Mouse (Mus musculus) CH12.LX (cell line): ENCODE data around the gene Tcl1. TPM values are rescaled to one million over a fixed set of nuclear protein-coding genes. Genes with fewer than 3 reads are reported as not detected.

Experiments
- DNase-seq: peaks from one replicate; pipeline ENCODE4 v3.0.0-alpha.2; 2013; ENCODE audit errors: extremely low read depth
- H3K27ac ChIP-seq: 2 replicates; pipeline ENCODE4 v1.5.1; 2012; ENCODE audit warnings: low read depth, mild to moderate bottlenecking, control low read depth, moderate library complexity; ENCODE audit not compliant: insufficient read depth
- H3K27me3 ChIP-seq: replicated peaks from 2 replicates; pipeline ENCODE3; 2012; ENCODE audit warnings: inconsistent platforms
- H3K36me3 ChIP-seq, 2 experiments: replicated peaks in 1 of 2; 2 replicates each; pipeline versions ENCODE3 to v1.6.1; 2012; ENCODE audit warnings: inconsistent platforms in 1 of 2, low read length in 1 of 2, mild to moderate bottlenecking in 1 of 2, mixed read lengths in 1 of 2, moderate library complexity in 1 of 2; ENCODE audit not compliant: control insufficient read depth in 1 of 2, insufficient read depth in 1 of 2
- H3K4me1 ChIP-seq, 2 experiments: 2 replicates each; pipeline ENCODE4 v1.6.1; 2012; ENCODE audit warnings: inconsistent platforms in 1 of 2, moderate library complexity in 1 of 2; ENCODE audit not compliant: insufficient read depth in 2 of 2, control insufficient read depth in 1 of 2
- H3K4me2 ChIP-seq: 2 replicates; pipeline ENCODE4 v1.6.1; 2012; ENCODE audit warnings: low read depth, mild to moderate bottlenecking, control low read depth; ENCODE audit not compliant: poor library complexity, insufficient read depth, severe bottlenecking
- H3K4me3 ChIP-seq, 3 experiments: fragments of 150-350 bp in 1 of 3; sonication (generic) in 1 of 3; replicated peaks in 1 of 3; 2 replicates each; pipeline versions ENCODE3 to v1.5.1; 2011 to 2012; ENCODE audit warnings: low read depth in 2 of 3, low read length in 2 of 3, mild to moderate bottlenecking in 2 of 3, moderate library complexity in 2 of 3, control low read depth in 1 of 3, improper control_type of control experiment in 1 of 3, inconsistent platforms in 1 of 3, mixed read lengths in 1 of 3; ENCODE audit not compliant: poor library complexity in 1 of 3
- H3K79me2 ChIP-seq: replicated peaks from 2 replicates; pipeline ENCODE4 v1.6.1; 2012; ENCODE audit warnings: mild to moderate bottlenecking, moderate library complexity; ENCODE audit not compliant: control insufficient read depth, poor library complexity, insufficient read depth, severe bottlenecking; ENCODE audit errors: extremely low read depth
- H3K9ac ChIP-seq: 2 replicates; pipeline ENCODE4 v1.6.1; 2012; ENCODE audit warnings: low read depth, mild to moderate bottlenecking, control low read depth, moderate library complexity; ENCODE audit not compliant: insufficient read depth
- H3K9me3 ChIP-seq: replicated peaks from 2 replicates; pipeline ENCODE3; 2012; ENCODE audit warnings: low read length, inconsistent platforms, mixed read lengths
- BHLHE40 ChIP-seq: IDR thresholded peaks from 2 replicates; pipeline ENCODE4 v1.6.1; 2011; ENCODE audit warnings: mild to moderate bottlenecking, low read depth, low read length, improper control_type of control experiment
- CHD1 ChIP-seq: IDR thresholded peaks from 2 replicates; pipeline ENCODE4 v1.6.1; 2012; ENCODE audit warnings: low read depth, low read length, improper control_type of control experiment, inconsistent platforms
- CTCF ChIP-seq, 2 experiments: IDR thresholded peaks in 1 of 2; conservative IDR thresholded peaks in 1 of 2; 2 replicates each; pipeline ENCODE4 v1.5.1; 2011 to 2012; ENCODE audit warnings: low read depth in 2 of 2, low read length in 2 of 2, improper control_type of control experiment in 1 of 2, inconsistent platforms in 1 of 2, mild to moderate bottlenecking in 1 of 2, moderate library complexity in 1 of 2
- ELF1 ChIP-seq: IDR thresholded peaks from 2 replicates; pipeline ENCODE4 v1.6.1; 2014; ENCODE audit warnings: low read depth, mild to moderate bottlenecking, inconsistent platforms, low read length, improper control_type of control experiment
- EP300 ChIP-seq: IDR thresholded peaks from 2 replicates; pipeline ENCODE4 v1.6.1; 2011; ENCODE audit warnings: low read length, improper control_type of control experiment
- ETS1 ChIP-seq: conservative IDR thresholded peaks from 2 replicates; pipeline ENCODE4 v1.6.1; 2012; ENCODE audit warnings: low read depth, mild to moderate bottlenecking, inconsistent platforms, low read length, improper control_type of control experiment, moderate library complexity
- JUND ChIP-seq: conservative IDR thresholded peaks from 2 replicates; pipeline ENCODE4 v1.6.1; 2011; ENCODE audit warnings: low read depth, low read length, improper control_type of control experiment
- KAT2A ChIP-seq: IDR thresholded peaks from 2 replicates; pipeline ENCODE4 v1.6.1; 2012; ENCODE audit warnings: low read length, improper control_type of control experiment, inconsistent platforms; ENCODE audit not compliant: insufficient replicate concordance
- MAFK ChIP-seq: IDR thresholded peaks from 2 replicates; pipeline ENCODE4 v1.6.1; 2011; ENCODE audit warnings: low read length, improper control_type of control experiment; ENCODE audit not compliant: insufficient replicate concordance
- MEF2A ChIP-seq: IDR thresholded peaks from 2 replicates; pipeline ENCODE4 v1.6.1; 2014; ENCODE audit warnings: low read depth, mild to moderate bottlenecking, inconsistent platforms, low read length, improper control_type of control experiment, borderline replicate concordance
- MXI1 ChIP-seq: IDR thresholded peaks from 2 replicates; pipeline ENCODE4 v1.6.1; 2011; ENCODE audit warnings: mild to moderate bottlenecking, low read depth, low read length, improper control_type of control experiment
- NRF1 ChIP-seq: IDR thresholded peaks from 2 replicates; pipeline ENCODE4 v1.6.1; 2014; ENCODE audit warnings: low read depth, mild to moderate bottlenecking, inconsistent platforms, low read length, improper control_type of control experiment, moderate library complexity
- POLR2AphosphoS2 ChIP-seq: IDR thresholded peaks from 2 replicates; pipeline ENCODE4 v1.6.1; 2011; ENCODE audit warnings: low read depth, low read length, improper control_type of control experiment
- RAD21 ChIP-seq: IDR thresholded peaks from 2 replicates; pipeline ENCODE4 v1.6.1; 2011; ENCODE audit warnings: low read depth, mild to moderate bottlenecking, low read length, improper control_type of control experiment, moderate library complexity
- RCOR1 ChIP-seq: conservative IDR thresholded peaks from 2 replicates; pipeline ENCODE4 v1.6.1; 2012; ENCODE audit warnings: low read depth, mild to moderate bottlenecking, inconsistent platforms, low read length, improper control_type of control experiment
- SIN3A ChIP-seq: IDR thresholded peaks from 2 replicates; pipeline ENCODE4 v1.6.1; 2012; ENCODE audit warnings: low read length, improper control_type of control experiment, inconsistent platforms
- SMC3 ChIP-seq: IDR thresholded peaks from 2 replicates; pipeline ENCODE4 v1.6.1; 2011; ENCODE audit warnings: low read depth, low read length, improper control_type of control experiment
- TBP ChIP-seq: conservative IDR thresholded peaks from 2 replicates; pipeline ENCODE4 v1.6.1; 2011; ENCODE audit warnings: low read depth, low read length, improper control_type of control experiment
- TCF12 ChIP-seq: IDR thresholded peaks from 2 replicates; pipeline ENCODE4 v1.6.1; 2014; ENCODE audit warnings: low read depth, mild to moderate bottlenecking, inconsistent platforms, low read length, improper control_type of control experiment
- UBTF ChIP-seq: IDR thresholded peaks from 2 replicates; pipeline ENCODE4 v1.6.1; 2012; ENCODE audit warnings: low read depth, mild to moderate bottlenecking, inconsistent platforms, low read length, improper control_type of control experiment, moderate library complexity
- USF2 ChIP-seq: conservative IDR thresholded peaks from 2 replicates; pipeline ENCODE4 v1.6.1; 2011; ENCODE audit warnings: low read depth, low read length, improper control_type of control experiment
- ZC3H11A ChIP-seq: IDR thresholded peaks from 2 replicates; pipeline ENCODE4 v1.6.1; 2012; ENCODE audit warnings: low read depth, mild to moderate bottlenecking, inconsistent platforms, low read length, improper control_type of control experiment
- ZKSCAN1 ChIP-seq: IDR thresholded peaks from 2 replicates; pipeline ENCODE4 v1.6.1; 2012; ENCODE audit warnings: low read depth, inconsistent platforms, low read length, improper control_type of control experiment, borderline replicate concordance
- dilution Hi-C: fragments of 300-500 bp; cut with MboI; formaldehyde crosslinking; loops from 2 replicates; pipeline ENCODE4 v1.14.3; 2020; ENCODE audit warnings: low sequenced_read_pairs; ENCODE audit not compliant: extremely low pct_unique_long_range_greater_than_20kb, extremely low pct_ligation_motif_present
- in situ Hi-C: fragments of 300-500 bp; cut with MboI; formaldehyde crosslinking; loops from 3 replicates; pipeline ENCODE4 v1.14.3; 2019; ENCODE audit warnings: low sequenced_read_pairs, low pct_ligation_motif_present, low pct_unique_long_range_greater_than_20kb, mixed read lengths
- polyA plus RNA-seq: library from polyadenylated mRNA; unstranded; fragments of >175 nt; gene quantifications from 2 replicates; pipeline ENCODE4 v1.2.1, GENCODE M21; 2012; ENCODE audit warnings: low read depth; ENCODE audit not compliant: insufficient read length
- total RNA-seq, 2 experiments: library from RNA; depleted of rRNA; stranded (reverse); fragments of 300-350 nt in 1 of 2; fragments of >200 nt in 1 of 2; gene quantifications; 2 replicates each; pipeline ENCODE4 v1.2.3; 2012 to 2014

Tcl1 gene
- not detected in 2 replicates for total RNA-seq (2012; rRNA removed)
- total RNA-seq (2014; rRNA removed), result not detected in 2 replicates
- not detected in 2 replicates for polyA plus RNA-seq

GRCm38 (mm10) chr12:105222601-105223319 lies at the start of gene Tcl1:
Gene Tcl1, minus strand, starts transcription at chr12:105222793.
- no peak for DNase-seq
- no peak within 1 kb of the TSS for H3K4me2 ChIP-seq
- no peaks in the 10 kb centered on the region for H3K9me3 ChIP-seq
- H3K4me1 ChIP-seq, result no peaks in the 10 kb centered on the region
- H3K27me3 ChIP-seq, result peaks cover 69% of the 10 kb centered on the region
- in situ Hi-C loops (no loop called here), dilution Hi-C loops (no loop called here)
- TF ChIP-seq BHLHE40 (no peak), TBP (no peak), TCF12 (no peak), MXI1 (no peak), ZKSCAN1 (no peak), RAD21 (no peak), CTCF (conservative IDR thresholded peaks at IDR 0.05 in 1 of 2, IDR thresholded peaks at IDR 0.05 in 1 of 2; ENCODE audit: low read depth in 2 of 2, low read length in 2 of 2) (no peak)
- H3K9ac ChIP-seq, result no peak within 1 kb of the TSS
- no peak within 1 kb of the TSS for H3K4me3 ChIP-seq
- no peaks in the 10 kb centered on the region for H3K79me2 ChIP-seq
- H3K27ac ChIP-seq, result no peak within 1 kb of the TSS
- H3K36me3 ChIP-seq, result no peaks in the 10 kb centered on the region

DNA sequence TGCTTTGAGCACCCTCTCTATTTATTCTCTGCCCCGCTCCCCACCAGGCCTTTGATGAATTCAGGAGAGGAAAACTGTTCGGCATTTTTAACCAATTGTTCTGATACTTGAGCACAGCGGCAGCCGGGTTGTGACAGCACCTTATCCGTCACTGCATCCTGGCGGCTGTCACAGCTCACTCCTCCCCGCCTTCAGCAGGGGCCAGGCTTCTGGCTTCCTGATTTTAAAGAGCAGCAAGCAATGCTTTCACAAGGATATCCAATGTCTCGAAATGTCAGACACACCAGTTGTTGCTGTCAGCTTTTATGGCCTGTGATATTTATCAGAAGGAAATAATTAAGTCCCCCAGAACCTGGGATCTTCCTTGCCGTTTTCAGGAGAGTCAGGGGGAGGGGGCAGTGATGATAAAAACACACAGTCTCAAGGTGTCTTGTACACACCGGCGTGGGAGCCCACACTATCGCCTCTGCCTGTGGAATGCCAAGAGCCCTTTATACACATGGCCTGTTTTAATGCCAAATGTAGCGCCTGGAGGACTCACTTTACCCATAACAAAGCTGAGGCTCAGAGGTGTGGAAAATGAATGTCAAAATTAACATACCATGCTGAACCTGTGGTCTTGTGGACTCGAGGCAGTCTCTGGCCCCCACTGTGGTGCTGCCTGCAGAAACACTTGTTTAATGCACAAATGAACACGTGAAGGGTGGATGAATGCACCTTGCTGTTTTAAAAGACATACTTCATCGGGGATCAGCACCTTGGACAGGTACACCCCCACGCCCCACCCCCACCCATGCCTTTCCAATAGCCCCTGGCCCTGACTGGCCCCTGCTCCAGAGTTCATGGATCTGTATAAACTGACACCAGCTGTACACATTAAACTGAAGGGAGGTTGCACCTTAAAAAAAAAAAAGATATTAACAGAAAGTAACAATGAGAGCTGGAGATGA lies 48.7 kb upstream of the Tcl1 start:
- TF ChIP-seq TCF12, result no peak
- TF ChIP-seq MAFK, result no peak
- TF ChIP-seq ELF1, result no peak
- TF ChIP-seq SIN3A, result no peak
- no peak for TF ChIP-seq NRF1
- TF ChIP-seq RAD21, result no peak
- no peak for TF ChIP-seq ZC3H11A
- no peak for TF ChIP-seq KAT2A
- no peak for TF ChIP-seq CTCF (conservative IDR thresholded peaks at IDR 0.05 in 1 of 2, IDR thresholded peaks at IDR 0.05 in 1 of 2; ENCODE audit: low read depth in 2 of 2, low read length in 2 of 2)
- TF ChIP-seq JUND, result no peak
- no peak for TF ChIP-seq POLR2AphosphoS2
- TF ChIP-seq CHD1, result no peak
- TF ChIP-seq UBTF, result no peak
- TF ChIP-seq RCOR1, result no peak
- TF ChIP-seq ETS1, result no peak
- TF ChIP-seq MXI1, result no peak
- no peak for TF ChIP-seq SMC3
- TF ChIP-seq EP300, result no peak
- no peak for TF ChIP-seq MEF2A
- TF ChIP-seq USF2, result no peak
- Histone ChIP-seq H3K27ac (no peak overlapping the region), H3K4me2 (no peak overlapping the region), H3K4me1 (no peaks in the 10 kb centered on the region), H3K36me3 (no peaks in the 10 kb centered on the region), H3K4me3 (no peak overlapping the region), H3K27me3 (peaks cover 43% of the 10 kb centered on the region), H3K79me2 (no peaks in the 10 kb centered on the region), H3K9ac (no peak overlapping the region), H3K9me3 (no peaks in the 10 kb centered on the region)
- in situ Hi-C loops, result no loop called here
- DNase-seq, result no peak
- dilution Hi-C loops, result no loop called here
